Comparison of ENCODE assay signal across 8 mouse cellular contexts in genomic region chr8:121899180-121900044, GRCm38 (mm10). TPM values are rescaled to one million over a fixed set of nuclear protein-coding genes. Genes with fewer than 3 reads are reported as not detected.
DNase-seq lines count a peak whose midpoint lies in the region; ATAC-seq lines count a peak whose summit lies in the region.

No protein-coding gene starts in this region.

- 72% methylated on average over 18 of the region's 18 CpGs for WGBS in heart, embryonic 11.5 days (ENCODE audit: insufficient replicate concordance)
- WGBS in hindbrain, embryonic 13.5 days, result 65% methylated on average over 18 of the region's 18 CpGs
- WGBS in midbrain, embryonic 14.5 days, result 61% methylated on average over 18 of the region's 18 CpGs

- no peaks in the 10 kb centered on the region for H3K9me3 ChIP-seq in heart, embryonic 11.5 days (replicated peaks; ENCODE audit: control insufficient read depth, low read length)
- no peaks in the 10 kb centered on the region for H3K9me3 ChIP-seq in hindbrain, embryonic 13.5 days
- H3K9me3 ChIP-seq in midbrain, embryonic 14.5 days (ENCODE audit: control insufficient read depth, low read length), result no peaks in the 10 kb centered on the region

- H3K36me3 ChIP-seq in heart, embryonic 11.5 days (ENCODE audit: control insufficient read depth, insufficient read depth, low read length), result no peaks in the 10 kb centered on the region
- H3K36me3 ChIP-seq in hindbrain, embryonic 13.5 days, result 0 out of 2 replicates have a peak, but pooled peaks cover under 1% of the 10 kb centered on the region
- H3K36me3 ChIP-seq in midbrain, embryonic 14.5 days (ENCODE audit: control insufficient read depth, insufficient read depth, low read length), result no peaks in the 10 kb centered on the region

- peak overlapping the region; percentile 57; the same call in 1 of the 2 replicates for H3K9ac ChIP-seq in heart, embryonic 11.5 days (ENCODE audit: low read depth, low read length)
- peak overlapping the region; percentile 56; the same call in 1 of the 2 replicates for H3K9ac ChIP-seq in hindbrain, embryonic 13.5 days
- H3K9ac ChIP-seq in midbrain, embryonic 14.5 days (replicated peaks; ENCODE audit: low read length), result no peak overlapping the region; the same call in 1 of the 2 replicates

- intact Hi-C loops in heart, postnatal 36 days (cut with DNase I), result no loop called here

- peak; percentile 76 for ATAC-seq in heart, embryonic 11.5 days (replicated peaks; ENCODE audit: insufficient number of reproducible peaks, low FRiP score, low TSS enrichment)
- no peak for ATAC-seq in hindbrain, embryonic 13.5 days (ENCODE audit: low FRiP score)
- ATAC-seq in midbrain, embryonic 14.5 days (ENCODE audit: low FRiP score, low TSS enrichment), result no peak

- DNase-seq in heart, postnatal 36 days, result no peak
- DNase-seq in c-Kit-negative CD71-positive TER-119-positive erythroid progenitor cells, embryonic 14.5 days (ENCODE audit: low read depth, low spot score), result peak; percentile 93
- no peak for DNase-seq in midbrain, embryonic 14.5 days
- DNase-seq in thymus, adult 18-20 months, result no peak
- no peak for DNase-seq in right cerebral cortex, postnatal 14 days
- no peak for DNase-seq in MN1 (ENCODE audit: low spot score)

- H3K27me3 ChIP-seq in heart, embryonic 11.5 days (ENCODE audit: control insufficient read depth, insufficient read depth, low read length), result no peaks in the 10 kb centered on the region
- no peaks in the 10 kb centered on the region for H3K27me3 ChIP-seq in hindbrain, embryonic 13.5 days
- H3K27me3 ChIP-seq in midbrain, embryonic 14.5 days (ENCODE audit: control insufficient read depth, insufficient read depth, low read length), result no peaks in the 10 kb centered on the region

- H3K4me3 ChIP-seq in heart, embryonic 11.5 days (ENCODE audit: low read depth, low read length), result no peak overlapping the region
- H3K4me3 ChIP-seq in hindbrain, embryonic 13.5 days, result no peak overlapping the region
- H3K4me3 ChIP-seq in midbrain, embryonic 14.5 days (replicated peaks; ENCODE audit: low read depth, low read length), result no peak overlapping the region

- H3K4me2 ChIP-seq in heart, embryonic 11.5 days, result peak overlapping the region; percentile 54
- H3K4me2 ChIP-seq in hindbrain, embryonic 13.5 days, result peak overlapping the region; percentile 21; the same call in 1 of the 2 replicates
- peak overlapping the region; percentile 31; the same call in 1 of the 2 replicates for H3K4me2 ChIP-seq in midbrain, embryonic 14.5 days (ENCODE audit: low read length)

- H3K4me1 ChIP-seq in heart, embryonic 11.5 days (ENCODE audit: control insufficient read depth, insufficient read depth, low read length), result peaks cover 49% of the 10 kb centered on the region
- peaks cover 63% of the 10 kb centered on the region for H3K4me1 ChIP-seq in hindbrain, embryonic 13.5 days (replicated peaks)
- H3K4me1 ChIP-seq in midbrain, embryonic 14.5 days (ENCODE audit: control insufficient read depth, insufficient read depth, low read length), result peaks cover 33% of the 10 kb centered on the region

- peak overlapping the region; percentile 82 for H3K27ac ChIP-seq in heart, embryonic 11.5 days (ENCODE audit: low read depth, low read length)
- H3K27ac ChIP-seq in hindbrain, embryonic 13.5 days, result no peak overlapping the region; the same call in 1 of the 2 replicates
- 0 out of 2 replicates have a peak overlapping the region, but pooled peaks have one; percentile 8 for H3K27ac ChIP-seq in midbrain, embryonic 14.5 days (replicated peaks; ENCODE audit: low read depth, low read length)

RNA-seq across cellular contexts. Expression of gene Slc7a5, which starts 8.1 kb away (rescaled TPM):
- 17.0 and 18.4 TPM in 2 replicates for polyA plus RNA-seq in heart, embryonic 11.5 days (2014; fragmentation: Nextera tagmentation; extraction: Ambion mirVana)
- total RNA-seq in heart, postnatal 36 days (2021), result 1 to 10 TPM; 3.1 to 3.6 TPM
- polyA plus RNA-seq in hindbrain, embryonic 13.5 days (2015; fragmentation: Nextera tagmentation; extraction: Ambion mirVana), result 37.9 and 39.7 TPM in 2 replicates
- 42.0 and 54.0 TPM in 2 replicates for polyA plus RNA-seq in midbrain, embryonic 14.5 days (2014; fragmentation: Nextera tagmentation; extraction: Ambion mirVana)

RNA-seq across cellular contexts. Expression of gene Car5a, which starts 45.3 kb away (rescaled TPM):
- 0.17 TPM in 1 of 2 replicates, not detected in the other for polyA plus RNA-seq in heart, embryonic 11.5 days (2014; fragmentation: Nextera tagmentation; extraction: Ambion mirVana)
- not detected for total RNA-seq in heart, postnatal 36 days (2021)
- 0.19 and 0.43 TPM in 2 replicates for polyA plus RNA-seq in hindbrain, embryonic 13.5 days (2015; fragmentation: Nextera tagmentation; extraction: Ambion mirVana)
- not detected in 2 replicates for polyA plus RNA-seq in midbrain, embryonic 14.5 days (2014; fragmentation: Nextera tagmentation; extraction: Ambion mirVana)

RNA-seq across cellular contexts. Expression of gene Banp, which starts 50.1 kb away (rescaled TPM):
- polyA plus RNA-seq in heart, embryonic 11.5 days (2014; fragmentation: Nextera tagmentation; extraction: Ambion mirVana), result 39.7 and 40.1 TPM in 2 replicates
- total RNA-seq in heart, postnatal 36 days (2021), result 10 to 100 TPM in 1 of 2 experiments, 1 to 10 TPM in 1; 8.5 to 19.2 TPM
- 50.3 and 59.0 TPM in 2 replicates for polyA plus RNA-seq in hindbrain, embryonic 13.5 days (2015; fragmentation: Nextera tagmentation; extraction: Ambion mirVana)
- polyA plus RNA-seq in midbrain, embryonic 14.5 days (2014; fragmentation: Nextera tagmentation; extraction: Ambion mirVana), result 47.7 and 48.7 TPM in 2 replicates
